Mouse (Mus musculus) myocyte (in vitro differentiated cells): ENCODE data around the gene Eipr1. TPM values are rescaled to one million over a fixed set of nuclear protein-coding genes. Genes with fewer than 3 reads are reported as not detected.
A peak's percentile ranks its signal among the peaks of the same experiment; 100 is the strongest.

Source experiments
- H3K27me3 ChIP-seq: one replicate; pipeline ENCODE4 v1.6.1; 2011; ENCODE audit not compliant: control insufficient read depth, insufficient read depth, insufficient read length
- H3K36me3 ChIP-seq: one replicate; pipeline ENCODE4 v1.6.1; 2011; ENCODE audit not compliant: control insufficient read depth, insufficient read depth
- H3K4me2 ChIP-seq: one replicate; pipeline ENCODE4 v1.6.1; 2011; ENCODE audit warnings: low read depth, control low read depth
- H3K4me3 ChIP-seq: one replicate; pipeline ENCODE4 v1.5.1; 2011; ENCODE audit warnings: mild to moderate bottlenecking, control low read depth, moderate library complexity
- H3K79me2 ChIP-seq: one replicate; pipeline ENCODE4 v1.6.1; 2011; ENCODE audit not compliant: control insufficient read depth, insufficient read depth
- H3ac ChIP-seq: one replicate; pipeline ENCODE4 v1.6.1; 2011; ENCODE audit not compliant: control insufficient read depth, insufficient read length
- CEBPB ChIP-seq: IDR thresholded peaks from 2 replicates; pipeline ENCODE4 v1.6.1; 2011; ENCODE audit warnings: mild to moderate bottlenecking, moderate library complexity; ENCODE audit not compliant: poor library complexity, insufficient read depth, severe bottlenecking
- E2F4 ChIP-seq: IDR thresholded peaks from one replicate; pipeline ENCODE4 v1.6.1; 2011; ENCODE audit warnings: mild to moderate bottlenecking, control low read depth, moderate library complexity; ENCODE audit not compliant: insufficient read depth
- MAX ChIP-seq: IDR thresholded peaks from one replicate; pipeline ENCODE4 v1.6.1; 2011; ENCODE audit warnings: low read depth, mild to moderate bottlenecking, control low read depth
- MYOD1 ChIP-seq, 3 experiments: IDR thresholded peaks; one replicate each; pipeline ENCODE4 v1.6.1; 2011; ENCODE audit warnings: control low read depth in 2 of 3, low read depth in 2 of 3, mild to moderate bottlenecking in 2 of 3, moderate library complexity in 1 of 3; ENCODE audit not compliant: insufficient read length in 2 of 3, control insufficient read depth in 1 of 3
- MYOG ChIP-seq, 3 experiments: IDR thresholded peaks; one replicate each; pipeline ENCODE4 v1.6.1; 2011; ENCODE audit warnings: control low read depth in 2 of 3, low read depth in 2 of 3, mild to moderate bottlenecking in 2 of 3; ENCODE audit not compliant: insufficient read length in 2 of 3, control insufficient read depth in 1 of 3, insufficient read depth in 1 of 3
- POLR2A ChIP-seq: IDR thresholded peaks from one replicate; pipeline ENCODE4 v1.6.1; 2011; ENCODE audit warnings: low read depth, mild to moderate bottlenecking, control low read depth, moderate library complexity; ENCODE audit not compliant: insufficient read length
- POLR2AphosphoS2 ChIP-seq: IDR thresholded peaks from one replicate; pipeline ENCODE4 v1.6.1; 2011; ENCODE audit warnings: low read depth, control low read depth; ENCODE audit not compliant: insufficient read length
- REST ChIP-seq: IDR thresholded peaks from one replicate; pipeline ENCODE4 v1.6.1; 2011; ENCODE audit warnings: mild to moderate bottlenecking, control low read depth, moderate library complexity; ENCODE audit not compliant: insufficient read depth, insufficient read length
- SRF ChIP-seq: IDR thresholded peaks from one replicate; pipeline ENCODE4 v1.6.1; 2011; ENCODE audit warnings: low read depth; ENCODE audit not compliant: control insufficient read depth, insufficient read length
- TCF12 ChIP-seq: IDR thresholded peaks from one replicate; pipeline ENCODE4 v1.6.1; 2011; ENCODE audit warnings: mild to moderate bottlenecking, control low read depth; ENCODE audit not compliant: poor library complexity, insufficient read depth, severe bottlenecking
- TCF3 ChIP-seq: IDR thresholded peaks from one replicate; pipeline ENCODE4 v1.6.1; 2011; ENCODE audit warnings: low read depth, control low read depth; ENCODE audit not compliant: insufficient read length
- USF1 ChIP-seq: IDR thresholded peaks from one replicate; pipeline ENCODE4 v1.6.1; 2011; ENCODE audit warnings: low read depth, mild to moderate bottlenecking, control low read depth, moderate library complexity
- polyA plus RNA-seq: library from polyadenylated mRNA; unstranded; fragments of >200 nt; fragmentation: generic; extraction: Trizol; gene quantifications from one replicate; pipeline ENCODE4 v1.2.1, GENCODE M21; 2012; ENCODE audit warnings: missing spikeins

Gene Eipr1
- polyA plus RNA-seq, result 19.5 TPM

DNA sequence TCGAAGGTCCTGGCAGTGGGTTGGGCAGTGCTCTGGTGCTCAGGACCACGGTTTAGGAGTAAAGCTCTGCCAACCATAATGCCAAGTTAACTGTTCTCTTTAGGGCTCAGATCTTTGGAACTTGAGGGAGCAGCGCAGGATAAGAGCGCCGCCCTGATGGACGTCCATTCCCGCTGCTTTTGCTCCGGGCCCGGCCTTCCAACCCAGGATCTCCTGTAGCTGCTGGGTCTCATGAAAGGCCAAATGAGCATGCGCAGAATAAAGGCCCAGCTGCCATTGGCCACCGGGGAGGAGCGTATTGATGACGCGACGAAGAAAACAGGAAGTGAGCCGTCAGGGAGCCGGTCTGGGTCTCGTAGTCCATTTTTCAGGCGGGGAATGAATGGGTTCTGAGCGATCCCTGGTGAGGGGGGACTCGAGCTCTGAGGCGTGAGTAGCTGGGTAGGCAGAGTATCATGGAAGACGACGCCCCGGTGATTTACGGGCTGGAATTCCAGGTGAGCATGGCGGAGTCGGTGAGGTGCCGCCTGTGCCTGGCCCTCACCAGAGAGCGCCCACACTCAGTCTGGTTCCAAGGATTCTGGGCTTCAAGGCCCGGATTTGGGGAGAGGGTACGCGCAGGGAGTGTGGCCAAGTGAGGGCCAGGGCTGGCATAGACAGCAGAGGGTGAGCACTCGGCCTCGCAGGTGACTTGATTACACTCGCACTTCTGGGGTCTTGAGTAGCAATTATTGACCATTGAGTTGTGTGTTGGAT, at the start of gene Eipr1:
Gene Eipr1 (plus strand): TSS at position 296 of the 756 bp plus-strand sequence.
- H3K27me3 ChIP-seq, result no peaks in the 10 kb centered on the region
- no peaks in the 10 kb centered on the region for H3K36me3 ChIP-seq
- H3K4me3 ChIP-seq, result peak within 1 kb of the TSS; percentile 60
- TF ChIP-seq SRF (no peak), TCF12 (no peak), POLR2A (no peak), REST (no peak)
- peak within 1 kb of the TSS; percentile 90 for H3K4me2 ChIP-seq
- H3ac ChIP-seq, result no peak within 1 kb of the TSS
- peaks cover 20% of the 10 kb centered on the region for H3K79me2 ChIP-seq

- Histone ChIP-seq H3K36me3 (no peaks in the 10 kb centered on the region), H3K79me2 (no peaks in the 10 kb centered on the region), H3K4me3 (no peak overlapping the region), H3K4me2 (no peak overlapping the region), H3ac (no peak overlapping the region), H3K27me3 (no peaks in the 10 kb centered on the region)
- no peak for TF ChIP-seq POLR2A
Measured at GRCm38 (mm10) chr12:28704381-28704780, 47.2 kb upstream of the Eipr1 start.

GRCm38 (mm10) chr12:28705204-28705603, 46.4 kb upstream of the Eipr1 start:
- TF ChIP-seq POLR2AphosphoS2 (no peak), POLR2A (no peak), TCF3 (no peak), CEBPB (no peak), REST (no peak), MYOD1 (IDR thresholded peaks at IDR 0.05; ENCODE audit: control insufficient read depth in 1 of 3, insufficient read length in 2 of 3, low read depth in 2 of 3) (no peak), MYOG (IDR thresholded peaks at IDR 0.05; ENCODE audit: control insufficient read depth in 1 of 3, insufficient read depth in 1 of 3, insufficient read length in 2 of 3, low read depth in 2 of 3) (no peak), USF1 (no peak), MAX (no peak), SRF (no peak), TCF12 (no peak), E2F4 (no peak)
- H3K27me3 ChIP-seq, result no peaks in the 10 kb centered on the region
- H3K36me3 ChIP-seq, result no peaks in the 10 kb centered on the region
- no peak overlapping the region for H3ac ChIP-seq
- H3K4me2 ChIP-seq, result no peak overlapping the region
- no peak overlapping the region for H3K4me3 ChIP-seq
- no peaks in the 10 kb centered on the region for H3K79me2 ChIP-seq

DNA sequence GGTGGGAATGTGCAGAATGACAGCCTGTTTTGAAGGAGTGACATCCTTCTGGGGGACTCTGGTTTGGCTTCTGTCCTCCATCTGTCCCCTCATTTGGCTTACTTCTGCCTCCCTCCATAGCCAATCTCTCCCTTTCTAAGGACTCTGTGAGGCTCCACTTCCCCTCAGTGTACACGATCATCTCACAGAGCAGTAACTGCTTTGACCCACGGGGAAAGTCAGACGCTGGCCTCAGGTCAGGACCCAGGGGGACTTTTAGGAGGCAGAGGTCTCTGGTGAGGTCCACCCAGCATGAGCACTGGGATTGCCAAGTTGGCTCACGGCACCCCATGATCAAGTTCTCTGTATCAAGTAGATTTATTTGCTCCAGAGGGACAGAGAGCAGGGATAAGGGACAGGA, 43.4 kb upstream of the Eipr1 start:
- Histone ChIP-seq H3K79me2 (no peaks in the 10 kb centered on the region), H3K4me2 (no peak overlapping the region), H3K27me3 (no peaks in the 10 kb centered on the region), H3K4me3 (no peak overlapping the region), H3ac (no peak overlapping the region), H3K36me3 (no peaks in the 10 kb centered on the region)
- TF ChIP-seq CEBPB (no peak), USF1 (no peak), MYOD1 (IDR thresholded peaks at IDR 0.05; ENCODE audit: control insufficient read depth in 1 of 3, insufficient read length in 2 of 3, low read depth in 2 of 3) (no peak), SRF (no peak), TCF3 (no peak), POLR2A (no peak), TCF12 (no peak), E2F4 (no peak), POLR2AphosphoS2 (no peak), MAX (no peak), MYOG (IDR thresholded peaks at IDR 0.05; ENCODE audit: control insufficient read depth in 1 of 3, insufficient read depth in 1 of 3, insufficient read length in 2 of 3, low read depth in 2 of 3) (no peak)

- TF ChIP-seq TCF12 (no peak), MYOD1 (IDR thresholded peaks at IDR 0.05; ENCODE audit: control insufficient read depth in 1 of 3, insufficient read length in 2 of 3, low read depth in 2 of 3) (no peak), CEBPB (no peak), MYOG (IDR thresholded peaks at IDR 0.05; ENCODE audit: control insufficient read depth in 1 of 3, insufficient read depth in 1 of 3, insufficient read length in 2 of 3, low read depth in 2 of 3) (no peak), E2F4 (no peak)
- Histone ChIP-seq H3K4me2 (no peak overlapping the region), H3K4me3 (no peak overlapping the region), H3K79me2 (no peaks in the 10 kb centered on the region), H3K27me3 (no peaks in the 10 kb centered on the region), H3ac (no peak overlapping the region), H3K36me3 (peaks cover 5% of the 10 kb centered on the region)
Measured at GRCm38 (mm10) chr12:28710566-28711185, 40.9 kb upstream of the Eipr1 start.
